Mouse (Mus musculus): Measurements from ENCODE around the gene Aloxe3. TPM values are rescaled to one million over a fixed set of nuclear protein-coding genes. Genes with fewer than 3 reads are reported as not detected.

The Aloxe3 gene
- polyA plus RNA-seq, 1 experiment from 2014 or later = 8.1 TPM

GRCm38 (mm10) chr11:69197194-69197593 is 71.5 kb downstream of the Aloxe3 start:
- no peak for ATAC-seq
- H3K9ac ChIP-seq (ENCODE audit: low read depth, low read length) = peak overlapping the region; percentile 46
- no peaks in the 10 kb centered on the region for H3K36me3 ChIP-seq (ENCODE audit: control insufficient read depth, insufficient read depth, low read length)

GRCm38 (mm10) chr11:69197743-69198142 is 72.0 kb downstream of the Aloxe3 start, which contains the start of gene Alox8:
Alox8 (minus strand) TSS chr11:69197843.
- peak within 1 kb of the TSS; percentile 59 for H3K4me2 ChIP-seq (ENCODE audit: low read length)
- WGBS = 36% methylated on average over 6 of the region's 6 CpGs
- peaks cover 10% of the 10 kb centered on the region; the same call in 1 of the 2 replicates for H3K4me1 ChIP-seq (ENCODE audit: control insufficient read depth, insufficient read depth, low read depth, low read length)
- no peak within 1 kb of the TSS for H3K27ac ChIP-seq (ENCODE audit: low read depth, low read length)
- no peaks in the 10 kb centered on the region for H3K9me3 ChIP-seq (ENCODE audit: control insufficient read depth, low read length)
- H3K36me3 ChIP-seq (ENCODE audit: control insufficient read depth, insufficient read depth, low read length) = no peaks in the 10 kb centered on the region
- peak within 1 kb of the TSS; percentile 34 for H3K4me3 ChIP-seq (ENCODE audit: low read length)
- ATAC-seq = no peak
- peaks cover 16% of the 10 kb centered on the region for H3K27me3 ChIP-seq (replicated peaks; ENCODE audit: control insufficient read depth, insufficient read depth, low read length)
- H3K9ac ChIP-seq (ENCODE audit: low read depth, low read length) = peak within 1 kb of the TSS; percentile 46

More at GRCm38 (mm10) chr11:69197194-69197593, 71.5 kb downstream of the Aloxe3 start:
- Histone ChIP-seq H3K27ac (ENCODE audit: low read depth, low read length) (no peak overlapping the region), H3K27me3 (replicated peaks; ENCODE audit: control insufficient read depth, insufficient read depth, low read length) (peaks cover 16% of the 10 kb centered on the region), H3K9me3 (ENCODE audit: control insufficient read depth, low read length) (no peaks in the 10 kb centered on the region), H3K4me2 (ENCODE audit: low read length) (peak overlapping the region; percentile 59), H3K4me3 (ENCODE audit: low read length) (peak overlapping the region; percentile 34), H3K4me1 (ENCODE audit: control insufficient read depth, insufficient read depth, low read depth, low read length) (peaks cover 10% of the 10 kb centered on the region; the same call in 1 of the 2 replicates)
- WGBS = 5% methylated on average over 14 of the region's 14 CpGs

Other genes with a start within 250 kb of the Aloxe3 start
- gene Rnf222, start 237.3 kb upstream of the Aloxe3 start, polyA plus RNA-seq (2015; fragmentation: Nextera tagmentation; extraction: Ambion mirVana) = 0.04 TPM in 1 of 2 replicates, not detected in the other
- 487 and 500 TPM in 2 replicates for gene Rpl26, start 224.3 kb upstream of the Aloxe3 start, polyA plus RNA-seq (2015; fragmentation: Nextera tagmentation; extraction: Ambion mirVana)
- gene Odf4, start 198.8 kb upstream of the Aloxe3 start, polyA plus RNA-seq (2015; fragmentation: Nextera tagmentation; extraction: Ambion mirVana) = 0.34 and 0.67 TPM in 2 replicates
- gene Arhgef15, start 168.4 kb upstream of the Aloxe3 start, polyA plus RNA-seq (2015; fragmentation: Nextera tagmentation; extraction: Ambion mirVana) = 27.2 and 33.9 TPM in 2 replicates
- gene Slc25a35, start 157.8 kb upstream of the Aloxe3 start, polyA plus RNA-seq (2015; fragmentation: Nextera tagmentation; extraction: Ambion mirVana) = 2.3 and 3.4 TPM in 2 replicates
- 30.0 and 36.9 TPM in 2 replicates for gene Rangrf, start 150.7 kb upstream of the Aloxe3 start, polyA plus RNA-seq (2015; fragmentation: Nextera tagmentation; extraction: Ambion mirVana)
- 12.9 and 16.4 TPM in 2 replicates for gene Pfas, start 117.4 kb upstream of the Aloxe3 start, polyA plus RNA-seq (2015; fragmentation: Nextera tagmentation; extraction: Ambion mirVana)
- gene Ctc1, start 110.0 kb upstream of the Aloxe3 start, polyA plus RNA-seq (2015; fragmentation: Nextera tagmentation; extraction: Ambion mirVana) = 62.9 and 66.0 TPM in 2 replicates
- gene Aurkb, start 80.2 kb upstream of the Aloxe3 start, polyA plus RNA-seq (2015; fragmentation: Nextera tagmentation; extraction: Ambion mirVana) = 26.9 and 32.2 TPM in 2 replicates
- 18.1 and 20.9 TPM in 2 replicates for gene Borcs6, start 66.2 kb upstream of the Aloxe3 start, polyA plus RNA-seq (2015; fragmentation: Nextera tagmentation; extraction: Ambion mirVana)
- gene Tmem107, start 55.1 kb upstream of the Aloxe3 start, polyA plus RNA-seq (2015; fragmentation: Nextera tagmentation; extraction: Ambion mirVana) = 38.6 and 42.6 TPM in 2 replicates
- 402 and 475 TPM in 2 replicates for gene Vamp2, start 37.4 kb upstream of the Aloxe3 start, polyA plus RNA-seq (2015; fragmentation: Nextera tagmentation; extraction: Ambion mirVana)
- 11.1 and 11.2 TPM in 2 replicates for gene Per1, start 30.7 kb upstream of the Aloxe3 start, polyA plus RNA-seq (2015; fragmentation: Nextera tagmentation; extraction: Ambion mirVana)
- 1.4 and 1.8 TPM in 2 replicates for gene Hes7, start 5.5 kb upstream of the Aloxe3 start, polyA plus RNA-seq (2015; fragmentation: Nextera tagmentation; extraction: Ambion mirVana)
- gene 9130213A22Rik, start 3.3 kb upstream of the Aloxe3 start, polyA plus RNA-seq (2015; fragmentation: Nextera tagmentation; extraction: Ambion mirVana) = 0.94 and 1.2 TPM in 2 replicates
- gene Alox12b, start 31.1 kb downstream of the Aloxe3 start, polyA plus RNA-seq (2015; fragmentation: Nextera tagmentation; extraction: Ambion mirVana) = 0.65 and 0.95 TPM in 2 replicates
- gene Alox8, start 71.9 kb downstream of the Aloxe3 start, polyA plus RNA-seq (2015; fragmentation: Nextera tagmentation; extraction: Ambion mirVana) = 0.73 and 0.84 TPM in 2 replicates
- 0.51 and 0.69 TPM in 2 replicates for gene Gucy2e, start 111.1 kb downstream of the Aloxe3 start, polyA plus RNA-seq (2015; fragmentation: Nextera tagmentation; extraction: Ambion mirVana)
- gene Cntrob, start 197.9 kb downstream of the Aloxe3 start, polyA plus RNA-seq (2015; fragmentation: Nextera tagmentation; extraction: Ambion mirVana) = 15.5 and 16.4 TPM in 2 replicates
- 177 and 185 TPM in 2 replicates for gene Trappc1, start 198.1 kb downstream of the Aloxe3 start, polyA plus RNA-seq (2015; fragmentation: Nextera tagmentation; extraction: Ambion mirVana)
- 4.9 and 6.0 TPM in 2 replicates for gene Kcnab3, start 200.4 kb downstream of the Aloxe3 start, polyA plus RNA-seq (2015; fragmentation: Nextera tagmentation; extraction: Ambion mirVana)
- 239 and 257 TPM in 2 replicates for gene Rnf227, start 214.6 kb downstream of the Aloxe3 start, polyA plus RNA-seq (2015; fragmentation: Nextera tagmentation; extraction: Ambion mirVana)
- 68.0 and 73.2 TPM in 2 replicates for gene Chd3, start 243.5 kb downstream of the Aloxe3 start, polyA plus RNA-seq (2015; fragmentation: Nextera tagmentation; extraction: Ambion mirVana)